Mouse (Mus musculus): ENCODE results near the gene Il20rb. TPM values are rescaled to one million over a fixed set of nuclear protein-coding genes. Genes with fewer than 3 reads are reported as not detected.

Gene Il20rb
- polyA plus RNA-seq (2011; ENCODE audit: insufficient read depth, insufficient read length, low read depth, missing spikeins) = 0.43 and 0.65 TPM in 2 replicates

DNA sequence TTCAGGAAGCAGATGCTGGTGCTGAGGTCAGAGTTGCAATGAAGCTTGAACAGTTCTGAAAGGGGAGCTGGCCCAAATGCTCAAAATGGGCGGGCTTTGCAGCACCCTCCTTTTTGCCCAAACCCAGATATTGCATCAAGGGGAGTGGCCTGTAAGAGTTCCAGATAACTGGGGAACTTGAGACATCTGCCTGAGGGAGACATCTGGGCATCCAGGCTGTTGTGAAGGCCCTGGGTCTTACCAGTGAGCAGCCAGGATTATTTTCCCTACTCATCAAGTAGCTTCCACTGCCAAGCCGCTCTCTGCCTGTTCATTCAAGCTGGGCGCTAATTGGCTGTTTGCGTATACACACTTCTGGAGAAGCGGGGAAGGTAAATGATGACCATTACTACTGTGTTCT lies at the start of gene Il20rb:
Gene Il20rb, minus strand, starts transcription at position 358 of the 400 bp plus-strand sequence.
- Histone ChIP-seq H3K4me3 (ENCODE audit: low read depth, low read length) (no peak within 1 kb of the TSS), H3K9me3 (replicated peaks; ENCODE audit: control insufficient read depth, insufficient read depth, low read length, poor library complexity, severe bottlenecking) (no peaks in the 10 kb centered on the region), H3K9ac (ENCODE audit: low read depth, poor library complexity, severe bottlenecking) (no peak within 1 kb of the TSS), H3K27ac (ENCODE audit: insufficient read depth, low read length) (no peak within 1 kb of the TSS), H3K27me3 (ENCODE audit: control insufficient read depth, insufficient read depth, low read length, poor library complexity, severe bottlenecking) (no peaks in the 10 kb centered on the region), H3K4me1 (ENCODE audit: control insufficient read depth, insufficient read depth, low read length) (no peaks in the 10 kb centered on the region), H3K36me3 (ENCODE audit: control insufficient read depth, insufficient read depth, low read length, poor library complexity, severe bottlenecking) (no peaks in the 10 kb centered on the region)
- no peak for TF ChIP-seq EP300 (IDR thresholded peaks at IDR 0.05; ENCODE audit: insufficient read depth, low read depth, low read length)
- no peak for TF ChIP-seq CTCF (IDR thresholded peaks at IDR 0.05; ENCODE audit: low read depth, low read length)
- TF ChIP-seq POLR2A (IDR thresholded peaks at IDR 0.05; ENCODE audit: insufficient read depth, low read length) = no peak

GRCm38 (mm10) chr9:100535618-100536262 lies 49.2 kb upstream of the Il20rb start:
- Histone ChIP-seq H3K4me3 (ENCODE audit: low read depth, low read length) (no peak overlapping the region), H3K27ac (ENCODE audit: insufficient read depth, low read length) (no peak overlapping the region), H3K27me3 (ENCODE audit: control insufficient read depth, insufficient read depth, low read length, poor library complexity, severe bottlenecking) (no peaks in the 10 kb centered on the region), H3K4me1 (ENCODE audit: control insufficient read depth, insufficient read depth, low read length) (peaks cover 2% of the 10 kb centered on the region), H3K9me3 (replicated peaks; ENCODE audit: control insufficient read depth, insufficient read depth, low read length, poor library complexity, severe bottlenecking) (no peaks in the 10 kb centered on the region), H3K36me3 (ENCODE audit: control insufficient read depth, insufficient read depth, low read length, poor library complexity, severe bottlenecking) (no peaks in the 10 kb centered on the region), H3K9ac (ENCODE audit: low read depth, poor library complexity, severe bottlenecking) (no peak overlapping the region)
- TF ChIP-seq EP300 (IDR thresholded peaks at IDR 0.05; ENCODE audit: insufficient read depth, low read depth, low read length) = no peak
- no peak for TF ChIP-seq CTCF (IDR thresholded peaks at IDR 0.05; ENCODE audit: low read depth, low read length)
- TF ChIP-seq POLR2A (IDR thresholded peaks at IDR 0.05; ENCODE audit: insufficient read depth, low read length) = no peak

- TF ChIP-seq POLR2A (IDR thresholded peaks at IDR 0.05; ENCODE audit: insufficient read depth, low read length) = no peak
- TF ChIP-seq EP300 (IDR thresholded peaks at IDR 0.05; ENCODE audit: insufficient read depth, low read depth, low read length) = no peak
- TF ChIP-seq CTCF (IDR thresholded peaks at IDR 0.05; ENCODE audit: low read depth, low read length) = no peak
- Histone ChIP-seq H3K27ac (ENCODE audit: insufficient read depth, low read length) (no peak overlapping the region), H3K27me3 (ENCODE audit: control insufficient read depth, insufficient read depth, low read length, poor library complexity, severe bottlenecking) (no peaks in the 10 kb centered on the region; the same call in 1 of the 2 replicates), H3K9me3 (replicated peaks; ENCODE audit: control insufficient read depth, insufficient read depth, low read length, poor library complexity, severe bottlenecking) (no peaks in the 10 kb centered on the region), H3K9ac (ENCODE audit: low read depth, poor library complexity, severe bottlenecking) (no peak overlapping the region), H3K4me3 (ENCODE audit: low read depth, low read length) (no peak overlapping the region), H3K36me3 (ENCODE audit: control insufficient read depth, insufficient read depth, low read length, poor library complexity, severe bottlenecking) (no peaks in the 10 kb centered on the region), H3K4me1 (ENCODE audit: control insufficient read depth, insufficient read depth, low read length) (peaks cover 2% of the 10 kb centered on the region)
Measured at GRCm38 (mm10) chr9:100534686-100535085, 48.1 kb upstream of the Il20rb start.

DNA sequence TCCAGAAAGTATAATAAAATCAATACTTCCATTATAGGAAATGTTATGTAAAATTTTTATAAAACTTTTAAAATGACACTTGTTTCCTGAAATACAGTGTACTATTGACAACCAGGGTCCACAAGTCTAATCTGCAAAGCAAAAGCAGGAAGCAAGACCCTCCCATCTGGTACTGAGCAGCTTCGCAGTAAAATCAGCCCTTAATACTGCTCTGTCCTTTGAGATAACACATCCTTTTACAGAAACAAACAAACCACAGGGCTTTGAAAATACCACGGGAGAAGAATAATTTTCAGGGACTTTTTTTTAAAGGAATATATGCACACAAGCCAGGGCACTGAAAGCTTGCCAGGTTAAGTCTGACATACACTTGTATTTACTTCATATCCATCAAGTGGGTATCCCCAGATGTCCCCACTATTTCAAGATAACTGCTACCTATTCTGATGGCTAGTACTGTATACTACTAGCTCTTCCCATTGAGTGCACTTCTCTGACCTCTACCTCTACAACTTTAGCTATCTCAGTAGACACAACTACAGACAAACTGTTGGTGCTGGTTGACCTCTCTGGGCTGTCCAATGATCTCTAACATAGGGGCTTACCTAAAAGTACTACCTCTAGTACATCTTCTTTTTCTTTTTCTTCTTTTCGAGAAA lies 46.4 kb upstream of the Il20rb start:
- TF ChIP-seq CTCF (IDR thresholded peaks at IDR 0.05; ENCODE audit: low read depth, low read length) = no peak
- no peak for TF ChIP-seq EP300 (IDR thresholded peaks at IDR 0.05; ENCODE audit: insufficient read depth, low read depth, low read length)
- TF ChIP-seq POLR2A (IDR thresholded peaks at IDR 0.05; ENCODE audit: insufficient read depth, low read length) = no peak
- Histone ChIP-seq H3K36me3 (ENCODE audit: control insufficient read depth, insufficient read depth, low read length, poor library complexity, severe bottlenecking) (no peaks in the 10 kb centered on the region), H3K4me3 (ENCODE audit: low read depth, low read length) (no peak overlapping the region), H3K9me3 (replicated peaks; ENCODE audit: control insufficient read depth, insufficient read depth, low read length, poor library complexity, severe bottlenecking) (no peaks in the 10 kb centered on the region), H3K4me1 (ENCODE audit: control insufficient read depth, insufficient read depth, low read length) (peaks cover 2% of the 10 kb centered on the region), H3K9ac (ENCODE audit: low read depth, poor library complexity, severe bottlenecking) (no peak overlapping the region), H3K27ac (ENCODE audit: insufficient read depth, low read length) (no peak overlapping the region), H3K27me3 (ENCODE audit: control insufficient read depth, insufficient read depth, low read length, poor library complexity, severe bottlenecking) (no peaks in the 10 kb centered on the region; the same call in 1 of the 2 replicates)

DNA sequence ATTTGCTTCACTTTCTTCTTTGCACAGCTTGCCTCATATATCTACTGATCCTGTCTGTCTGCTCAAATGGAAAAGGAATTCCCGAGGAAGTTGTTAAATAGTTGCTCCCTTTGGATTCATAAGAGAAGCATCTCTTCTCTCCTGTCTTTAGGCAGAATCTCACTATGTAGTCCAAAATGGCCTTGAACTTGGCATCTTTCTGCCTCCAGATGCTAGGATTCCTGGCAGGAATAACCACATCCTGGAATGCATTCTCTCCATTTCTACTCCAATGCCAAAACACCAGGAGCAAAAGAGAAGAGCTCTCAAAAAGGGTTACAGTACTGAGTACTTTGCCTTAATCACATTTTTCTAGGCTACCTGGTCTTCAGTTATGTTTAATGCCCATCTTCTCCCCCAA lies 44.7 kb upstream of the Il20rb start:
- Histone ChIP-seq H3K4me1 (ENCODE audit: control insufficient read depth, insufficient read depth, low read length) (peaks cover under 1% of the 10 kb centered on the region), H3K4me3 (ENCODE audit: low read depth, low read length) (no peak overlapping the region), H3K36me3 (ENCODE audit: control insufficient read depth, insufficient read depth, low read length, poor library complexity, severe bottlenecking) (no peaks in the 10 kb centered on the region), H3K27ac (ENCODE audit: insufficient read depth, low read length) (no peak overlapping the region), H3K9ac (ENCODE audit: low read depth, poor library complexity, severe bottlenecking) (no peak overlapping the region), H3K9me3 (replicated peaks; ENCODE audit: control insufficient read depth, insufficient read depth, low read length, poor library complexity, severe bottlenecking) (no peaks in the 10 kb centered on the region), H3K27me3 (ENCODE audit: control insufficient read depth, insufficient read depth, low read length, poor library complexity, severe bottlenecking) (no peaks in the 10 kb centered on the region; the same call in 1 of the 2 replicates)
- TF ChIP-seq CTCF (IDR thresholded peaks at IDR 0.05; ENCODE audit: low read depth, low read length) (no peak), EP300 (IDR thresholded peaks at IDR 0.05; ENCODE audit: insufficient read depth, low read depth, low read length) (no peak), POLR2A (IDR thresholded peaks at IDR 0.05; ENCODE audit: insufficient read depth, low read length) (no peak)

DNA sequence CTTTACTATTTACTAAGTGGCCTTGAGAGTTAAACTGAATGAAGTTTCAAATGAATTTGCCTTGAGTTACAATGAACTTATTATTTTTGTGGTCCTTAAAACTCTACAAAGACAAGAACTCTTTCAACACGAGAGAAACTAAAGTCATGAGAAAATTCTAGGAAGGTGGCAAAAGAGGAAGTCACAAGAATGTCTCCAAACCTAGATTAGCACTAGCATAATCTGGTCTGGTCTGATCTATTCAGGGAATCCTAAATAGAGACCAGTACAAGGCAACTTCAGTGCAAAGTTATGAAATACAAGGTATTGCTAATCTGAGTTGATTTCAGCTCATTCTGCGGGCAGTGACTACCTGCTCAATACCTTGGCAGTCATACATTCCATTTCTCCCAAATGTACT lies 38.6 kb upstream of the Il20rb start:
- no peak overlapping the region for H3K9ac ChIP-seq (ENCODE audit: low read depth, poor library complexity, severe bottlenecking)
- H3K36me3 ChIP-seq (ENCODE audit: control insufficient read depth, insufficient read depth, low read length, poor library complexity, severe bottlenecking) = no peaks in the 10 kb centered on the region
- no peak overlapping the region for H3K27ac ChIP-seq (ENCODE audit: insufficient read depth, low read length)
- no peaks in the 10 kb centered on the region; the same call in 1 of the 2 replicates for H3K27me3 ChIP-seq (ENCODE audit: control insufficient read depth, insufficient read depth, low read length, poor library complexity, severe bottlenecking)
- H3K9me3 ChIP-seq (replicated peaks; ENCODE audit: control insufficient read depth, insufficient read depth, low read length, poor library complexity, severe bottlenecking) = no peaks in the 10 kb centered on the region
- TF ChIP-seq CTCF (IDR thresholded peaks at IDR 0.05; ENCODE audit: low read depth, low read length) (no peak), EP300 (IDR thresholded peaks at IDR 0.05; ENCODE audit: insufficient read depth, low read depth, low read length) (no peak), POLR2A (IDR thresholded peaks at IDR 0.05; ENCODE audit: insufficient read depth, low read length) (no peak)
- H3K4me3 ChIP-seq (ENCODE audit: low read depth, low read length) = no peak overlapping the region
- H3K4me1 ChIP-seq (ENCODE audit: control insufficient read depth, insufficient read depth, low read length) = no peaks in the 10 kb centered on the region
